In genomic region chr12:24650415-24651062, GRCm38 (mm10) we compare ENCODE assay signal across 8 mouse cellular contexts. TPM values are rescaled to one million over a fixed set of nuclear protein-coding genes. Genes with fewer than 3 reads are reported as not detected.
DNase-seq lines count a peak whose midpoint lies in the region; ATAC-seq lines count a peak whose summit lies in the region.

No protein-coding gene starts in this region.

- H3K27me3 ChIP-seq in limb, embryonic 13.5 days: no peaks in the 10 kb centered on the region
- no peaks in the 10 kb centered on the region for H3K27me3 ChIP-seq in stomach, embryonic 16.5 days (ENCODE audit: control insufficient read depth, insufficient read depth, low read length)

- peak overlapping the region; percentile 67 for H3K4me2 ChIP-seq in limb, embryonic 13.5 days (replicated peaks)
- H3K4me2 ChIP-seq in stomach, embryonic 16.5 days (ENCODE audit: low read depth, low read length): peak overlapping the region; percentile 65

- H3K4me1 ChIP-seq in limb, embryonic 13.5 days: peaks cover 37% of the 10 kb centered on the region
- H3K4me1 ChIP-seq in stomach, embryonic 16.5 days (ENCODE audit: control insufficient read depth, insufficient read depth, low read length): peaks cover 19% of the 10 kb centered on the region

- H3K9ac ChIP-seq in limb, embryonic 13.5 days: peak overlapping the region; percentile 94
- peak overlapping the region; percentile 73 for H3K9ac ChIP-seq in stomach, embryonic 16.5 days (ENCODE audit: low read length)

- no peaks in the 10 kb centered on the region for H3K9me3 ChIP-seq in limb, embryonic 13.5 days
- no peaks in the 10 kb centered on the region for H3K9me3 ChIP-seq in stomach, embryonic 16.5 days (replicated peaks; ENCODE audit: control insufficient read depth, low read length)

- peak overlapping the region; percentile 29 for H3K27ac ChIP-seq in limb, embryonic 13.5 days
- peak overlapping the region; percentile 87 for H3K27ac ChIP-seq in stomach, embryonic 16.5 days (ENCODE audit: low read length)

- DNase-seq in embryo, embryonic 10 days (ENCODE audit: low spot score): peak; percentile 14
- no peak for DNase-seq in embryo, embryonic 11 days
- DNase-seq in retina, adult 2 months (ENCODE audit: low read depth, low spot score): peak; percentile 18
- no peak for DNase-seq in retina, postnatal 1 day
- no peak for DNase-seq in thymus, adult 18-20 months
- no peak for DNase-seq in cerebellum, adult 11 months

- WGBS in limb, embryonic 13.5 days: 4% methylated on average over 22 of the region's 22 CpGs
- 5% methylated on average over 22 of the region's 22 CpGs for WGBS in stomach, embryonic 16.5 days

- ATAC-seq in limb, embryonic 13.5 days (ENCODE audit: low FRiP score, low read depth): peak; percentile 2; the same call in 1 of the 2 replicates
- no peak for ATAC-seq in stomach, embryonic 16.5 days (ENCODE audit: insufficient read depth, low FRiP score)

- peak overlapping the region; percentile 88 for H3K4me3 ChIP-seq in limb, embryonic 13.5 days
- H3K4me3 ChIP-seq in stomach, embryonic 16.5 days (replicated peaks; ENCODE audit: low read length): peak overlapping the region; percentile 88

- H3K36me3 ChIP-seq in limb, embryonic 13.5 days: peaks cover 23% of the 10 kb centered on the region
- H3K36me3 ChIP-seq in stomach, embryonic 16.5 days (ENCODE audit: control insufficient read depth, insufficient read depth, low read length): no peaks in the 10 kb centered on the region

RNA-seq across cellular contexts. Expression of gene Klf11, which starts 0.5 kb away (rescaled TPM):
- 12.4 and 13.1 TPM in 2 replicates for polyA plus RNA-seq in limb, embryonic 13.5 days (2015; fragmentation: Nextera tagmentation; extraction: Ambion mirVana)
- polyA plus RNA-seq in stomach, embryonic 16.5 days (2015; fragmentation: Nextera tagmentation; extraction: Ambion mirVana): 12.8 TPM in 2 replicates

RNA-seq across cellular contexts. Expression of gene Cys1, which starts 31.1 kb away (rescaled TPM):
- 3.2 and 4.4 TPM in 2 replicates for polyA plus RNA-seq in limb, embryonic 13.5 days (2015; fragmentation: Nextera tagmentation; extraction: Ambion mirVana)
- 1.8 and 1.9 TPM in 2 replicates for polyA plus RNA-seq in stomach, embryonic 16.5 days (2015; fragmentation: Nextera tagmentation; extraction: Ambion mirVana)

RNA-seq across cellular contexts. Expression of gene Rrm2, which starts 57.5 kb away (rescaled TPM):
- 235 TPM in 2 replicates for polyA plus RNA-seq in limb, embryonic 13.5 days (2015; fragmentation: Nextera tagmentation; extraction: Ambion mirVana)
- 139 and 145 TPM in 2 replicates for polyA plus RNA-seq in stomach, embryonic 16.5 days (2015; fragmentation: Nextera tagmentation; extraction: Ambion mirVana)

Comparison
In these comparisons a context has a peak if more than half of its experiments do, and no peak if none do; other contexts are left out.
1. DNase-seq: peak in embryo, embryonic 10 days (single experiment) and retina, adult 2 months (single experiment); none in embryo, embryonic 11 days (single experiment), retina, postnatal 1 day (single experiment), thymus, adult 18-20 months (0 of 2) and cerebellum, adult 11 months (single experiment).